Mouse (Mus musculus): ENCODE data around the gene Ntrk1. TPM values are rescaled to one million over a fixed set of nuclear protein-coding genes. Genes with fewer than 3 reads are reported as not detected.

Gene Ntrk1
- total RNA-seq (2012; rRNA removed) (0.92 and 1.6 TPM in 2 replicates), total RNA-seq (2014; rRNA removed) (0.36 and 0.55 TPM in 2 replicates), polyA plus RNA-seq (2012; ENCODE audit: insufficient read length, low read depth) (0.47 and 0.53 TPM in 2 replicates)

GRCm38 (mm10) chr3:87794922-87795325, at the start of gene Ntrk1:
Ntrk1 (minus strand) TSS chr3:87795162.
- Histone ChIP-seq H3K4me2 (ENCODE audit: insufficient read depth, low read depth, poor library complexity, severe bottlenecking) (peak within 1 kb of the TSS; percentile 27; the same call in 1 of the 2 replicates), H3K79me2 (replicated peaks; ENCODE audit: control insufficient read depth, extremely low read depth, insufficient read depth, poor library complexity, severe bottlenecking) (no peaks in the 10 kb centered on the region), H3K36me3 (replicated peaks in 1 of 2; ENCODE audit: control insufficient read depth in 1 of 2, insufficient read depth in 1 of 2, low read length in 1 of 2) (no peaks in the 10 kb centered on the region), H3K27ac (ENCODE audit: insufficient read depth, low read depth) (no peak within 1 kb of the TSS), H3K27me3 (replicated peaks) (peaks cover 94% of the 10 kb centered on the region), H3K9ac (ENCODE audit: insufficient read depth, low read depth) (no peak within 1 kb of the TSS), H3K4me3 (replicated peaks in 1 of 3; ENCODE audit: low read depth in 2 of 3, low read length in 2 of 3, poor library complexity in 1 of 3) (no peak within 1 kb of the TSS), H3K9me3 (replicated peaks; ENCODE audit: low read length) (peaks cover 3% of the 10 kb centered on the region), H3K4me1 (ENCODE audit: control insufficient read depth in 1 of 2, insufficient read depth in 2 of 2) (peaks cover 4 to 5% of the 10 kb centered on the region in 2 experiments; a peak in 2 of 4 replicates)
- dilution Hi-C loops (cut with MboI; ENCODE audit: extremely low pct_ligation_motif_present, extremely low pct_unique_long_range_greater_than_20kb, low sequenced_read_pairs): no loop called here
- TF ChIP-seq MYC (IDR thresholded peaks at IDR 0.05; ENCODE audit: low read depth, low read length) (no peak), TCF12 (IDR thresholded peaks at IDR 0.05; ENCODE audit: low read depth, low read length) (no peak), IRF4 (IDR thresholded peaks at IDR 0.05; ENCODE audit: low read depth, low read length) (no peak), BHLHE40 (IDR thresholded peaks at IDR 0.05; ENCODE audit: low read depth, low read length) (0 out of 2 replicates have a peak, but pooled peaks have one; percentile 18), MAZ (IDR thresholded peaks at IDR 0.05; ENCODE audit: low read depth, low read length) (no peak), EP300 (IDR thresholded peaks at IDR 0.05; ENCODE audit: low read length) (no peak), USF1 (IDR thresholded peaks at IDR 0.05; ENCODE audit: low read depth, low read length) (no peak), NELFE (IDR thresholded peaks at IDR 0.05; ENCODE audit: low read depth, low read length) (no peak)
- in situ Hi-C loops (cut with MboI; ENCODE audit: low pct_ligation_motif_present, low pct_unique_long_range_greater_than_20kb, low sequenced_read_pairs): no loop called here
- no peak for DNase-seq (ENCODE audit: extremely low read depth)

DNA sequence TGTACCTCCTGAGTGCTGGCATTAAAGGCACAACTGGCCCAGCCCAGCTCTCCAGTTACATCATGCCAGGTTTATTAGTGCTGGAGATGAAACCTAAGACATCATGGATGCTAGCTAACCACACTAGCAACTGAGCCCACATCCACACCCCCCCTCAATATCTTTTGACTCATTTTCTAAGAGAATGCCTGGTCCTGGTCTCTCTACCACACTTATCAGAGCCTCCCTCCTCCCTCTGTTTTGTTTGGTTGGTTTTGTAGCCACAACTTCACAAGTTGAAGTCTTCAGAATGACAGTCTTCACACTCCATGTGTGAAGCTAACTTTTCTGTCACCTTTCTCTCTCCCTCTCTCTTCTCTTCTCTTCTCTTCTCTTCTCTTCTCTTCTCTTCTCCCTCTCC, 45.9 kb upstream of the Ntrk1 start:
- TF ChIP-seq TCF12 (IDR thresholded peaks at IDR 0.05; ENCODE audit: low read depth, low read length): no peak
- Histone ChIP-seq H3K36me3 (replicated peaks in 1 of 2; ENCODE audit: control insufficient read depth in 1 of 2, insufficient read depth in 1 of 2, low read length in 1 of 2) (no peaks in the 10 kb centered on the region), H3K4me2 (ENCODE audit: insufficient read depth, low read depth, poor library complexity, severe bottlenecking) (no peak overlapping the region), H3K79me2 (replicated peaks; ENCODE audit: control insufficient read depth, extremely low read depth, insufficient read depth, poor library complexity, severe bottlenecking) (no peaks in the 10 kb centered on the region), H3K4me3 (replicated peaks in 1 of 3; ENCODE audit: low read depth in 2 of 3, low read length in 2 of 3, poor library complexity in 1 of 3) (no peak overlapping the region), H3K27ac (ENCODE audit: insufficient read depth, low read depth) (no peak overlapping the region), H3K9me3 (replicated peaks; ENCODE audit: low read length) (no peaks in the 10 kb centered on the region), H3K4me1 (ENCODE audit: control insufficient read depth in 1 of 2, insufficient read depth in 2 of 2) (peaks cover 0 to 18% of the 10 kb centered on the region in 2 experiments; a peak in 2 of 4 replicates), H3K27me3 (replicated peaks) (peaks cover 14% of the 10 kb centered on the region), H3K9ac (ENCODE audit: insufficient read depth, low read depth) (no peak overlapping the region)
- dilution Hi-C loops (cut with MboI; ENCODE audit: extremely low pct_ligation_motif_present, extremely low pct_unique_long_range_greater_than_20kb, low sequenced_read_pairs): no loop called here
- in situ Hi-C loops (cut with MboI; ENCODE audit: low pct_ligation_motif_present, low pct_unique_long_range_greater_than_20kb, low sequenced_read_pairs): no loop called here
- DNase-seq (ENCODE audit: extremely low read depth): no peak

DNA sequence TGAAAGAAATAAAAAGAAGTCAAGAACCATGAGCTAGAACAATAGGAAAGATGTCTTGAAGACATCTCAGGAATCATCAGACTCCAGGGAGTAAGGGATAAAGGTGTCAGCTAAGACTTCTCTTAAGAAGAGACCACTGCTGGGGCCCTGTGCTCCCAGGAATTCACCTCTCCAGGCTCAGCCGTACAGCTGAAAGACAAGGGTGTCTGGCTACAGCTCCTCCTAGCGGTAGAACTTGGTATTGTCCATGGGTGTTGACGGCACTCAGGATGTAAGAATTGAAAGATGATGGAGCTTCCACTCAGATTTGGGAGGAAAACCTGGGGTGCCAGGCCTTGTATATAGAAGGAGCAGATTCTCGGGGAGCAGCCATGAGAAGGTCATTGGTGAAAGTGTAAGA, 43.7 kb upstream of the Ntrk1 start:
- in situ Hi-C loops (cut with MboI; ENCODE audit: low pct_ligation_motif_present, low pct_unique_long_range_greater_than_20kb, low sequenced_read_pairs): no loop called here
- peak; percentile 77 for DNase-seq (ENCODE audit: extremely low read depth)
- no peaks in the 10 kb centered on the region for H3K79me2 ChIP-seq (replicated peaks; ENCODE audit: control insufficient read depth, extremely low read depth, insufficient read depth, poor library complexity, severe bottlenecking)
- TF ChIP-seq RAD21 (IDR thresholded peaks at IDR 0.05; ENCODE audit: low read depth, low read length) (peak; percentile 60), ZNF384 (IDR thresholded peaks at IDR 0.05; ENCODE audit: low read depth, low read length) (no peak), CHD2 (IDR thresholded peaks at IDR 0.05; ENCODE audit: low read length) (no peak), ZC3H11A (IDR thresholded peaks at IDR 0.05; ENCODE audit: low read depth, low read length) (no peak), RCOR1 (conservative IDR thresholded peaks at IDR 0.05; ENCODE audit: low read depth, low read length) (no peak), EP300 (IDR thresholded peaks at IDR 0.05; ENCODE audit: low read length) (no peak), MAFK (IDR thresholded peaks at IDR 0.05; ENCODE audit: insufficient replicate concordance, low read length) (no peak), POLR2AphosphoS2 (IDR thresholded peaks at IDR 0.05; ENCODE audit: low read depth, low read length) (no peak), JUN (IDR thresholded peaks at IDR 0.05; ENCODE audit: insufficient read depth, low read depth, low read length) (no peak), SMC3 (IDR thresholded peaks at IDR 0.05; ENCODE audit: low read depth, low read length) (peak; percentile 87), BHLHE40 (IDR thresholded peaks at IDR 0.05; ENCODE audit: low read depth, low read length) (no peak), CTCF (conservative IDR thresholded peaks at IDR 0.05 in 1 of 2, IDR thresholded peaks at IDR 0.05 in 1 of 2; ENCODE audit: low read depth in 2 of 2, low read length in 2 of 2) (peak; percentile 89 to 99), TCF12 (IDR thresholded peaks at IDR 0.05; ENCODE audit: low read depth, low read length) (0 out of 2 replicates have a peak, but pooled peaks have one; percentile 18), IRF4 (IDR thresholded peaks at IDR 0.05; ENCODE audit: low read depth, low read length) (no peak), MXI1 (IDR thresholded peaks at IDR 0.05; ENCODE audit: low read depth, low read length) (no peak)
- H3K4me1 ChIP-seq (ENCODE audit: control insufficient read depth in 1 of 2, insufficient read depth in 2 of 2): peaks cover 0 to 8% of the 10 kb centered on the region in 2 experiments; a peak in 1 of 4 replicates
- dilution Hi-C loops (cut with MboI; ENCODE audit: extremely low pct_ligation_motif_present, extremely low pct_unique_long_range_greater_than_20kb, low sequenced_read_pairs): no loop called here
- H3K27me3 ChIP-seq (replicated peaks): peaks cover 14% of the 10 kb centered on the region
- H3K9ac ChIP-seq (ENCODE audit: insufficient read depth, low read depth): no peak overlapping the region
- no peak overlapping the region for H3K27ac ChIP-seq (ENCODE audit: insufficient read depth, low read depth)
- H3K4me3 ChIP-seq (replicated peaks in 1 of 3; ENCODE audit: low read depth in 2 of 3, low read length in 2 of 3, poor library complexity in 1 of 3): no peak overlapping the region
- H3K4me2 ChIP-seq (ENCODE audit: insufficient read depth, low read depth, poor library complexity, severe bottlenecking): no peak overlapping the region
- no peaks in the 10 kb centered on the region for H3K36me3 ChIP-seq (replicated peaks in 1 of 2; ENCODE audit: control insufficient read depth in 1 of 2, insufficient read depth in 1 of 2, low read length in 1 of 2)
- no peaks in the 10 kb centered on the region for H3K9me3 ChIP-seq (replicated peaks; ENCODE audit: low read length)
